Mouse (Mus musculus) olfactory bulb, adult 2 months (tissue): ENCODE results near the gene Mettl16.

Experiments
- CTCF ChIP-seq: fragments of 200-500 bp; IDR thresholded peaks from 2 replicates; pipeline ENCODE4 v1.5.1; 2012; ENCODE audit warnings: low read depth, mild to moderate bottlenecking, low read length, moderate library complexity; ENCODE audit not compliant: insufficient read depth
- POLR2A ChIP-seq: fragments of 200-500 bp; IDR thresholded peaks from 2 replicates; pipeline ENCODE4 v1.6.1; 2012; ENCODE audit warnings: mild to moderate bottlenecking, low read depth, low read length, moderate library complexity; ENCODE audit not compliant: insufficient read depth

DNA sequence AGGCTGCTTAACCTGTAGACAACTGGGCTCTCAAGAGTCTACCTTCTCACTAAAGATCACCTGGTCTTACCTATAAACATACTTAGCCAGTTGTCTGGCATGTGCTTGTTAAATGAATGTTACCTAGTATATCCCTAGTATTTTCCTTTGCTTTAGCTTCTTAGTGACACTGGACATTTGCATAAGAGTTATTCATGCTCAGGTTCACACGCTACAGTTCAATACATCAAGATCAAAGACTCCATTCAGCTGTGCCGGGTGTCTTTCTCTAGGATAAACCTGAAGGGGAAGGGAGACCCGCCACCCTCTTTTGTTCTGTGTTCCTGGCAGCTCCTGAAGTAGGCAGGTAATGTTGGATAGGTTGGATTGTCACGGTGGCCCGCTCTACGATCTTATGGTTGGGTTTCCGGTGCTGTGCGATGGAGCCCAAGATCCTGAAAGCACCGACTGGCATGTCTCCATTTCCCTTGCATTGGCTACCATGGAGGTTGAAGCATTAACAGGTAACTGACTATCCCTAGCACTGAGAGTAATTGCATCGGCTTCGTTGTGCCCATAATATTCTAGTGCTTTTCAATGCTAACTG is 58.4 kb downstream of the Mettl16 start:
- no peak for TF ChIP-seq POLR2A
- TF ChIP-seq CTCF = no peak
